Mouse (Mus musculus) mesoderm, embryonic 11.5 days (tissue): Measurements from ENCODE around the gene Jph4.

Source experiments
- DNase-seq: peaks from one replicate; pipeline ENCODE4 v3.0.0-alpha.2; 2012; ENCODE audit warnings: low read depth, low spot score

The Jph4 gene

GRCm38 (mm10) chr14:55064481-55065370 lies 52.0 kb downstream of the Jph4 start:
- no peak for DNase-seq

DNA sequence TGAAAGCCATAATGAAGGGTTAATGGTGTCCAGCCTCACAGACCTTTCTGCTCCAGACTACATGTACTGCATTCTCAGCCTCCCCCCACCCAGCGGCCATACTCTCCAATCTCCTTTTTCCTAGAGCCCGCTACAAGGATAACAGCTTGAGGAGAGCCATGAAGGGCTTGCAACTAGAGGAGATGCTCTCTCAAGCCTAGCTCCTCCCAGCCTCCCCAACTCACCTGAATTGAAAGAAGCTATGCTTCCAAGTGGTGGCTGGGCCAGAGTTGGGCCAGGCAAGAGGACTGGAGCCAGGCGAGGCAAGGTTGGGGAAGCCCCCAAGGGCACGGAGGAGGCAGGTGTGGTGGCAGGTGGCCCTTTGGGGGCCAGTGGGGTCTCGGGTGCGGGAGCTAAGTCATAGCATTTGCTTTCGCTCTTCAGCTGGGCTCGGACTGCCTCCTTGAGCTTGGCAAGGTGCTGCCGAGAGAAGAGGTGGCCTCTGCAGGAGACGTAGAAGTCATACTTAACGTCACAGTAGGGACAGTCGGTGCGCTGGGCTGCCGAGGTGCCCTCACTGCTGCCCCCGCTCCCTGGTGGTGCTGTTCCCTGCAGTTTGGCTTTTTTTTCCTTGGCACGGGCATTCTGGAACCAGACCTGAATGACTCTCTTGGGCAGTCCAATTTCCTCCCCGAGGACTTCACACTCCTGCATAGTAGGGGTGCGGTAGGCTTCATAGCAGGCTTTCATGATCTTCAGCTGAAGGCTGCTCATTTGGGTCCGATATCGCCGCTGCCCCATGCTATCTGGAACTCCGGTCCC lies 53.0 kb downstream of the Jph4 start:
- no peak for DNase-seq

DNA sequence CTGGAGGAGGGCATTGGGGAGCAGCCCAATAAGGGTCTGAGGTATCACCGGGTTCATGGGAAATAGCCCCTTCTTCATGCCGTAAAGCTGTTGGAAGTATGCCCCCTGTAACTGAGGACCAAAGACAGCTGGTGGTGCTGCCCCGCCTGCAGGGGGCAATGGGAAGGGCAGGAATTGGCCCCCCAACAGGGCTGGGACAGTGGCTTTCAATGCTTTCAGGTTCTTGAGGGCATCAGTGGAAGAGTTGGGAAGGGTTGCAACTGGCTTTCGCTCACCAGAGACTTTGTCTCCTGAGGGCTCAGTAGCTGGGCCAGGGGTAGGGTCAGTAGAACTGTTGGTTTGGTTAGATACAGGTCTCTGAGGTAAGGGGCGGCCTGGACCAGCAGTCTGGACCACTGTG lies 53.6 kb downstream of the Jph4 start:
- DNase-seq, result no peak

DNA sequence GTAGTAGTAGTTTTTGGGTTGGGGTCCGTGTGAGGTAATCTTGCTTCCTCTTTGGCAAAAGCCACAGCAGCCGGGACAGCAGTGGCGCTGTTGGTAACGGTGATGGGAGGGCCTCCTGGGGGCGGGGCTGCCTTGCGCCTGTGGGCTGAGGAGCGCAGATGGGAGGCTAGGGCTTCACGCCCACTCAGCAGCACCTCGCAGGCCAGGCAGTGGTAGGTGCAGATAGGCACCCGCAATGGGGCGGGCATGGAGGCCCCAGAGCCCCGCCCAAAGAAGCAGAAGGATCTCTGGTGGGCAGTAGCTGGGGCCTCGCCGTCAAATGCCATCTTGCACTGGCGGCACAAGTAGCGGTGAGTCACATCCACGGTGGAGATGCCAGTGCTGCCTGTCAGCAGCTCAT lies 54.1 kb downstream of the Jph4 start:
- peak; percentile 39 for DNase-seq

GRCm38 (mm10) chr14:55061845-55062244 lies 54.9 kb downstream of the Jph4 start:
- no peak for DNase-seq

- DNase-seq, result no peak
These were observed 56.8 kb downstream of the Jph4 start for GRCm38 (mm10) chr14:55059931-55060330.

- no peak for DNase-seq
These were observed 57.7 kb downstream of the Jph4 start for GRCm38 (mm10) chr14:55059009-55059408.
